Mouse (Mus musculus) cerebellum, adult 2 months (tissue): ENCODE measurements around the gene BC035044. TPM values are rescaled to one million over a fixed set of nuclear protein-coding genes. Genes with fewer than 3 reads are reported as not detected.
"Not testable (repeated sequence)": the region's sequence is repeated elsewhere in the genome, so short reads cannot be mapped to it uniquely, and the experiment has no call there.

Experiments used
- DNase-seq, 2 experiments: peaks; one replicate each; pipeline ENCODE4 v3.0.0; 2021
- H3K27ac ChIP-seq: fragments of 200-500 bp; 2 replicates; pipeline ENCODE4 v1.5.1; 2012; ENCODE audit warnings: low read length, control low read depth, inconsistent platforms; ENCODE audit not compliant: insufficient read depth
- H3K27me3 ChIP-seq: fragments of 200-500 bp; 2 replicates; pipeline ENCODE4 v1.6.1; 2012; ENCODE audit warnings: inconsistent platforms, mild to moderate bottlenecking, low read length, moderate library complexity; ENCODE audit not compliant: control insufficient read depth, insufficient read depth
- H3K4me1 ChIP-seq: fragments of 200-500 bp; 2 replicates; pipeline ENCODE4 v1.6.1; 2011; ENCODE audit warnings: low read length; ENCODE audit not compliant: control insufficient read depth, insufficient read depth
- H3K4me3 ChIP-seq: fragments of 200-500 bp; replicated peaks from 2 replicates; pipeline ENCODE3; 2011; ENCODE audit warnings: mild to moderate bottlenecking, low read depth, low read length, control low read depth; ENCODE audit not compliant: insufficient read depth
- CTCF ChIP-seq: fragments of 200-500 bp; IDR thresholded peaks from 2 replicates; pipeline ENCODE4 v1.5.1; 2011; ENCODE audit warnings: low read depth, mild to moderate bottlenecking, control low read depth, low read length, moderate library complexity, borderline replicate concordance; ENCODE audit not compliant: insufficient read depth
- POLR2A ChIP-seq: fragments of 200-500 bp; IDR thresholded peaks from 2 replicates; pipeline ENCODE4 v1.6.1; 2011; ENCODE audit warnings: low read length, control low read depth, borderline replicate concordance; ENCODE audit not compliant: insufficient read depth
- WGBS: fragments of 180-500 bp; shearing (Covaris S2); methylation state at CpG from one replicate; pipeline ENCODE4 v1.1.7; 2018; 5-methylcytosine and 5-hydroxymethylcytosine counted together
- polyA plus RNA-seq: library from polyadenylated mRNA; depleted of rRNA; stranded (reverse); fragments of >200 nt; gene quantifications from 2 replicates; pipeline ENCODE4 v1.2.3, GENCODE M21; 2012

Gene BC035044
- polyA plus RNA-seq, 1 experiment: 0.79 TPM

GRCm38 (mm10) chr6:128845319-128845979 is 45.5 kb downstream of the BC035044 start:
- Histone ChIP-seq H3K4me1 (no peaks in the 10 kb centered on the region; the same call in 1 of the 2 replicates), H3K27ac (no peak overlapping the region), H3K4me3 (no peak overlapping the region), H3K27me3 (no peaks in the 10 kb centered on the region)
- TF ChIP-seq CTCF (peak; percentile 85), POLR2A (no peak)
- peak; percentile 72 to 77 for DNase-seq
- 25% methylated on average over 7 of the region's 7 CpGs for WGBS

- WGBS: 74% methylated on average over 5 of the region's 5 CpGs
- Histone ChIP-seq H3K4me3 (no peak overlapping the region), H3K27ac (no peak overlapping the region)
Measured at GRCm38 (mm10) chr6:128844586-128845080, 46.3 kb downstream of the BC035044 start.

GRCm38 (mm10) chr6:128844131-128844530 is 46.8 kb downstream of the BC035044 start:
- WGBS: 4% methylated on average over 8 of the region's 8 CpGs
- peaks cover 3% of the 10 kb centered on the region; the same call in 1 of the 2 replicates for H3K4me1 ChIP-seq
- no peak overlapping the region for H3K27ac ChIP-seq
- peak in 1 of 2 experiments; percentile 25 for DNase-seq
- peak overlapping the region; percentile 95 for H3K4me3 ChIP-seq
- TF ChIP-seq POLR2A (no peak), CTCF (no peak)
- H3K27me3 ChIP-seq: no peaks in the 10 kb centered on the region

More at GRCm38 (mm10) chr6:128844586-128845080, 46.3 kb downstream of the BC035044 start:
- Histone ChIP-seq H3K4me1 (peaks cover 3% of the 10 kb centered on the region; the same call in 1 of the 2 replicates), H3K27me3 (no peaks in the 10 kb centered on the region)
- DNase-seq: peak in 1 of 2 experiments; percentile 22
- TF ChIP-seq POLR2A (no peak), CTCF (no peak)

- no peak for TF ChIP-seq CTCF
- TF ChIP-seq POLR2A: no peak
- Histone ChIP-seq H3K27me3 (no peaks in the 10 kb centered on the region), H3K27ac (peak overlapping the region; percentile 44), H3K4me3 (peak overlapping the region; percentile 95), H3K4me1 (peaks cover 3% of the 10 kb centered on the region; the same call in 1 of the 2 replicates)
- DNase-seq: peak in 1 of 2 experiments; percentile 55
- 1% methylated on average over 22 of the region's 22 CpGs for WGBS
Measured at GRCm38 (mm10) chr6:128843479-128843992, 47.4 kb downstream of the BC035044 start.

GRCm38 (mm10) chr6:128842945-128843478 is 47.9 kb downstream of the BC035044 start:
- TF ChIP-seq POLR2A (0 out of 2 replicates have a peak, but pooled peaks have one; percentile 34), CTCF (peak; percentile 18; the same call in 1 of the 2 replicates)
- DNase-seq: peak; percentile 95 to 96
- Histone ChIP-seq H3K27ac (peak overlapping the region; percentile 67), H3K4me3 (peak overlapping the region; percentile 95), H3K4me1 (peaks cover 3% of the 10 kb centered on the region; the same call in 1 of the 2 replicates), H3K27me3 (no peaks in the 10 kb centered on the region)
- WGBS: under 1% methylated on average over 44 of the region's 44 CpGs

- Histone ChIP-seq H3K27ac (peak overlapping the region; percentile 67), H3K27me3 (no peaks in the 10 kb centered on the region), H3K4me3 (peak overlapping the region; percentile 95), H3K4me1 (peaks cover 3% of the 10 kb centered on the region; the same call in 1 of the 2 replicates)
- no peak for DNase-seq
- WGBS: under 1% methylated on average over 20 of the region's 20 CpGs
- no peak for TF ChIP-seq CTCF
- TF ChIP-seq POLR2A: no peak
Measured at GRCm38 (mm10) chr6:128842356-128842944, 48.5 kb downstream of the BC035044 start.

- H3K4me1 ChIP-seq: peaks cover 3% of the 10 kb centered on the region; the same call in 1 of the 2 replicates
- no peaks in the 10 kb centered on the region for H3K27me3 ChIP-seq
- TF ChIP-seq POLR2A: no peak
- TF ChIP-seq CTCF: no peak
- H3K4me3 ChIP-seq: peak overlapping the region; percentile 95
- WGBS: 43% methylated on average over 4 of the region's 4 CpGs
- no peak for DNase-seq
- H3K27ac ChIP-seq: no peak overlapping the region
Measured at GRCm38 (mm10) chr6:128841327-128842089, 49.4 kb downstream of the BC035044 start.

- not testable (repeated sequence) for H3K27me3 ChIP-seq, H3K4me1 ChIP-seq, DNase-seq, H3K27ac ChIP-seq, H3K4me3 ChIP-seq
- WGBS: 78% methylated on average over 3 of the region's 3 CpGs
Measured at GRCm38 (mm10) chr6:128840669-128841068, 50.3 kb downstream of the BC035044 start.
